Mouse (Mus musculus) mature B cell (primary cell): ENCODE measurements around the gene Spsb2.
"Not testable (repeated sequence)": the region's sequence is repeated elsewhere in the genome, so short reads cannot be mapped to it uniquely, and the experiment has no call there.

ENCODE experiments used
- in situ Hi-C: fragments of 300-500 bp; cut with MboI; formaldehyde crosslinking; loops from 2 replicates; pipeline ENCODE4 v1.14.3; 2019

Gene Spsb2

DNA sequence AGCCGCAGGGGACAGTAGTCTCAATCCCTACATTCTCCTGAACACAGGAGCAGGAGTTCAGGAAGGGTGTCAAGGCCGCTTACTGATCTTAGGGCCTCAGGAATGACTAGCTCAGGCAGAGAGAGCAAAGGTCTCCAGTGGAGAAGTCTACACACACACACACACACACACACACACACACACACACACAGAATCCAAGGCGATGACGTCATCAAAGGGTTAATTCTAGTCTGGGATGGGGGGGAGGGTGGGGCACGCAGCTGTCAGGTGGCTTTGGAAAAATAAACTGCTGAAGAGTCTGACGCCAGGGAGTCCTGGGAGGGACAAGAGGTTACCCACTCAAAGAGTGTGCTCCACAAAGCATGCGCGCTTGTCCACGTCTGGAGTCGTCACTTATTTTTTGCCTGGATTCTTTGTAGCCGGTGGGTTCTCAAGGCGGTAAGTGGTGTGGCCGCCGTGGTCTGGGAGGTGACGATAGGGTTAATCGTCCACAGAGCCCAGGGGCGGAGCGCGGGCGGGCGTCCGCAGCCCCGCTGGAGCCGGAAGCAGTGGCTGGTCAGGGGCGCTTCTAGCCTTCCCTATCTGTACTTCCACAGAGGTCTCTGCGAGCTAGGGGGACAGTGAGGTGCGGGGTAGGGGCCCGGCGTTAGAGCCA is at the start of gene Spsb2:
Gene Spsb2 (plus strand): TSS at position 304 of the 655 bp plus-strand sequence.
- in situ Hi-C loops = no loop called here

- in situ Hi-C loops = no loop called here
Measured at GRCm38 (mm10) chr6:124758849-124759232, 49.6 kb upstream of the Spsb2 start.

GRCm38 (mm10) chr6:124759259-124759658 is 49.2 kb upstream of the Spsb2 start:
- in situ Hi-C loops = no loop called here

DNA sequence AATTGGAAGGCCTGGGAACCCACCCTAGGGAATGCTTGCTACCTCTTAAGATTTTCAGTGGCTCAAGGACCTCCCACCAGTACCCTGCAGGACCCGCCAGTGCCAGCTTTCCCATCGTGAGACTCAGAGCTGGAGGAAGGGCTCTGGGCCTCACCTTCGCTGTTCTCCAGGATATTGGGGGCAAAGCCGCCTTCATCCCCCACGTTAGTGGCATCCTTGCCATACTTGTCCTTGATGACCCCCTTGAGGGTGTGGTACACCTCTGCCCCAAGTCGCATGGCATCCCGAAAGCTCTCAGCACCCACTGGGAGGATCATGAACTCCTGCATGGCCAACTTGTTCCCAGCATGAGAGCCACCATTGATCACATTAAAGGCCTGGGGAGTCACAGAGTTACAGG is 42.5 kb upstream of the Spsb2 start:
- in situ Hi-C loops = no loop called here

- in situ Hi-C loops = no loop called here
Measured at GRCm38 (mm10) chr6:124767536-124767919, 40.9 kb upstream of the Spsb2 start.

GRCm38 (mm10) chr6:124767920-124768703 is 40.3 kb upstream of the Spsb2 start:
- in situ Hi-C loops = no loop called here

DNA sequence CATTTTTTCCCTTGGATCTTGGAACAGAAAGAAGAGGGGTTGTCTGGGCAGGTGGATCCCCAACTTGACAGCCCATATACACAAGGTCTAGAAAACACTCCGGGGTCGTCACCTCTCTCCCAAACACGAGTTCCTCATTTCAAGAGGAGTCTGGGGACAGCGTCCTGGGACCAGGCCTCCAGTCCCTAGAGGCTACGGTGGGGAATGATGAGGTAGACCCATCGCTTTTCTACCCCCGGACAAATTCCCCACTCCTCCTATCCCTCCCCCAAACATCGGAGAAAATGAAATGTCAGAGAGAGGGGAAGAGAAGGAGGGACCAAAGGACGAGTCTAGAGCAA is 39.8 kb upstream of the Spsb2 start:
- in situ Hi-C loops = no loop called here

- in situ Hi-C loops = no loop called here
Measured at GRCm38 (mm10) chr6:124769101-124769765, 39.2 kb upstream of the Spsb2 start, which contains the start of gene Eno2. TSS of gene Eno2 (minus strand) at chr6:124769673.

GRCm38 (mm10) chr6:124770013-124770412 is 38.4 kb upstream of the Spsb2 start:
- in situ Hi-C loops = no loop called here

- in situ Hi-C loops = no loop called here
Measured at GRCm38 (mm10) chr6:124770511-124770910, 38.0 kb upstream of the Spsb2 start.

DNA sequence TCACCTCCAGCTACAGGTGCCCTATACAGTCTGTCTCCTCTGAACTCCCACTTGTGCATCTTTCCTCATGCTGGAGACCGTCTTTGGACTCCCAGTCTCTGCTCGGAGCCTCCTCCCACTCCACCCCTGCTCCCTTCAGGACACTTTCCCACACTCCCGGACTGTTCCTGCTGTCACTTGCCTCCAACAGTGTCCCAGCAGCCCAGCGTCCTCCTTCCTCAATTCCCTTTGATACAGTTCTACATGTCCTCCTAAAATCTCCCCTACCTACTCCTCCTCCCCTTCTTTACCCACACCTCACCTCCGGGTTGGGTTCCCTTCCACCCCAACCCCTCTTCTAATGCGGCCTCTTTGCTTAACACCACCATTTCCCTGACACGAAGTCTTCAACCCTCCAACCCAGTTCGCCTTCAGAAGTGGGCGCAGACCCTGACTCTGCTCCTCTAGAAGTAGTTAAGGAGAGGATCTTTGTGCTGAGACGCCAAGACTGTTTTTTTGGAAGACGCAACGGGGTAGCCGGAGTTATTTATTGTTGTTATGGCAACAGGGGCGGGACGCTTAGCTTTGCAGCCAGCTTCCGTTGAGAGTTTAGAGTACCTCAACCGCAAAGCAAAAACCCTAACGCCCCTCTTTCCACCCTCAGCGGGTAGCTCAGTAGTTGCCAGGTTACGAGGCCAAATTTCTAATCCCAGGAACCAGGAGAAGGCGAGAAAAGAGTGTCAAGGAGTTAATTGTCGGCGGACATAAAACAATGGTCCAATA is 29.1 kb upstream of the Spsb2 start, which contains the start of gene Lrrc23:
Gene Lrrc23 (minus strand): TSS at position 506 of the 762 bp plus-strand sequence.
- in situ Hi-C loops = no loop called here

DNA sequence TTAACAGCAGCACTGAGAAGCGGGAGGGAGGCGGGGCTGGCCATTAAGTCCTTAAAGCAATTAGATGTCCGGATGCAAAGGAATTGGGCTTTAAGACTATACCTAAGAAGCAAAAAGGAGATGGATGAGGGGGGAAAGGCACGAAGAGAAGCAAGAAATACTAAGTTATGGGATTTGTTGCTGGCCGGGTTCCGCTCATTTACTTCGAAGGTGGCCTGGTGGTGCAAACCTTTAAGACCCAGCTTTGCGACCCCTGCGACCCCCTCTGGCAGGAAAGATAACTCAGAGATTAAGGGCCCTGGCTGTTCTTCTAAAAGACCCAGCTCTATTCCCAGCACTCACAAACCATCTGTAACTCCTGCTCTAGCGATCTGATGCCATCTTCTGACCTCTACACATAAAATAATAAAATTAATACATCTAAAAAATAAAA is 28.5 kb upstream of the Spsb2 start:
- in situ Hi-C loops = no loop called here

DNA sequence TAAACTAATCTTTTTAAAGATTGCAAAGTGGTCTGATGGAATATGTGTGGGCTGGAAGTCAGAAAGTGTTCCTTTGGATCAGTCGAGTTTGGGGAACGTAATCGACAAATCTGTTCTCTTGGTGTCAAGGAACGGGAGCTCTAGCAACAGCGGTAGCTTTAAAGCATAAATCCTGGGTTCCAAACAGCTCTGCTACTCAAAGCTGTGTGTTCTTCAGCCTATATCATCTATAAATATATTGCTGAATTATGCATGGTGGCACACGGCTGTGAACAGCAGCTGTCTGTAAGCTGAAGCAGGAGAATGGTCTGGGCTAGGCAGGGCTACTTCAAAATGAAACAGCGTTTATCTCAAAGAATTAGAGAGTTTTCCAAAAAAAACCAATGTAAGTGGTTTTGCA is 27.5 kb upstream of the Spsb2 start:
- in situ Hi-C loops = no loop called here

DNA sequence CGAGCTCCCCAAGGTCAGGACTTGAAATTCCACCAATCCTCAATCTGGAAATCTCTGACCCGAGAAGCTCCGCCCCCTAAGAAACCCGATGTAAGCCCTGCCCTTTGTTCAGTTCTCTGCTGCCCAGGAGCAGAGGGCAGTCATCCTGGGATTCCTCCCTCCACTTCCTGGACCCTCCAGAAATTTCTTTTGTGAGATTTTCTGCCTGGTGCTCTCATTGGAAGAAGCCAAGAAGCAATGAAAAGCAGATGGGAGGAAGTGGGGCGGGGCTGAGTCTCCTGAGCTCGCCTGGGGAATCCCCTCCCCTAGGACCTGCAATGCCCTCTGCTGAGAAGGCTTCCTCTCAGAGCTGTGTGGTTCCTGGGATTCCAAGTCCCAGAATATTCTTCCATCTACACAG is 26.0 kb upstream of the Spsb2 start:
- in situ Hi-C loops = no loop called here

DNA sequence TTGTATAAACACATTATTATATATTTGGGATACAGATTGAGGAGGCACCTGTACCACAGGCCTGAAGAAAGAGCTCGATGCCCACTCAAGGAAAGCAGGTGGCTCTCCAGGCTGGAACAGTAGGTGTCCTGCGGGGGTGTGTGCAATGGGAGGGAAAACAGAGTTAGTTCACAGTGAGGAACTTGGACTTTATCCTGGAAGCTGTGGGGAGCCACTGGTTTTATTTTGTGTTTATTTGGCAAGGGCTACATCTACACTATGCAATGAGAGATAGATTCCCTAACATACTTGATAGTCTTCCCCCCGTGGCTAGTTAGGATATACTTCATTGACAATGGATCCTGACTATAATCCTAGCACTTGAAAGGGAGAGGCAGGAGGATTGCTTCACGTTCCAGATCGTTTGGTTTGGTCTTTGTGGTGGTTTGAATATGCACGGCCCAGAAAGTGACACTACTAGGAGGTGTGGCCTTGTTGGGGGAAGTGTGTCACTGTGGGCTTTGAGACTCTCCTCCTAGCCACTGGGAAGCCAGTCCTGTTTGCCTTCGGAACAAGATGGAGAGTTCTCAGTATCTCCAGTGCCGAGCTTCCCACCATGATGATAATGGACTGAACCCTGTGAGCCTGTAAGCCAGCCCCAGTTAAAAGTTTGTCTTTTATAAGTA is 21.6 kb upstream of the Spsb2 start:
- in situ Hi-C loops = no loop called here

DNA sequence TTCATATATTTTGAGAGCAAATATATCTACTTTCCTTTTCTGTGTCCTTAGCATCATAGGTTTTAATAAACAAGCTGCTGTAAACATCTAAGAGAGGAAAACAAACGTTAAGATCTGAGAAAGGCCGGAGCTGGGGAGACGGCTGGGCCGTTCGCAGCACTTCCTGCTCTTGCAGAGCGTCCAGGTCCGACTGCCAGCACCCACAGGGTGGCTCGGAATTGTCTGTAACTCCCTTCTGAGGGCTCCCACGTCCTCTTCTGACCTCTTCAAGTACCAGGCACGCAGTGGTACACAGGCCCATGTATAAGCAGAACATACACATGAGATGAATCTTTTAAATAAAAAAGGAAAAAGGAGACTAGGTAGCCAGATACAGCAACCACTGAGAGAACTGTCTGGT is 20.7 kb upstream of the Spsb2 start:
- in situ Hi-C loops = no loop called here

DNA sequence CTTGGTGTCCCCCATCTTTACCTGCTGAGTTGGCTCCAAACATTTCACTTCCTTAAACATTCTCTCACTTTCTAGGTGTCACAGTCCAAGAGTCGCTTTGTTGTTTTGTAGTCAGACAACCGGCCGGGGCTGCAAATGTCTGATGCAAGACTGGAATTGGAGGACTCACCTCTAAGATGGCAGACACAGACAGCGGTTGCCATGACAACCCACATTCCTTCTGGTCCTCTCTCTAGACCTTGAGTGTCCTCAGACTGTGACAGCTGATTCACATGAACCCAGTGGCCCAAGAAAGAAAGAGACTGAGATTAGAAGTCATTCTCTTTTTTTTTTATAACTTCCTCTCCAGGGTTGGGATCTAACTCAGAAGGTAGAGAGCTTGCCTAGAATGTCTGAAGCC is 18.9 kb upstream of the Spsb2 start:
- in situ Hi-C loops = no loop called here

GRCm38 (mm10) chr6:124790121-124790520 is 18.3 kb upstream of the Spsb2 start:
- in situ Hi-C loops = no loop called here

GRCm38 (mm10) chr6:124791911-124792310 is 16.6 kb upstream of the Spsb2 start:
- in situ Hi-C loops = no loop called here

- in situ Hi-C loops = no loop called here
Measured at GRCm38 (mm10) chr6:124795781-124796180, 12.7 kb upstream of the Spsb2 start.

DNA sequence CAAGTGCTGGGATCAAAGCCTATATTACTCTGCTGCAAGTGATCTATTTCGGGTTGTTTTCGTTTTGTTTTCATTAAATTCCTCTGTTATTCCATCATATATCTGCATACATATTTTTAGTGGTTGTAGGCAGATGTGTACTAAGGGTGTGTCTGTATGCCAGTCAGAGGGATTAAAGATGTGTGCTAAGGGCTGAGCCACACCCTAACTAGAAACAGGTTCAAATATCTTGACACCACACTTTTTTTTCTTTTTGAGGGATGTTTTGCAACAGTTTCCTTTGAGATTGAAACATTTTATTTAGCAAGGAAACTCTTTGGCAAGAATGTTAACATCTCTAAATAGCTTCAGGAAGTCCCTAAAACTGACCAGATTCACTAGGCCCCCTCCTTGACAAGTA is 12.3 kb upstream of the Spsb2 start:
- in situ Hi-C loops = no loop called here

DNA sequence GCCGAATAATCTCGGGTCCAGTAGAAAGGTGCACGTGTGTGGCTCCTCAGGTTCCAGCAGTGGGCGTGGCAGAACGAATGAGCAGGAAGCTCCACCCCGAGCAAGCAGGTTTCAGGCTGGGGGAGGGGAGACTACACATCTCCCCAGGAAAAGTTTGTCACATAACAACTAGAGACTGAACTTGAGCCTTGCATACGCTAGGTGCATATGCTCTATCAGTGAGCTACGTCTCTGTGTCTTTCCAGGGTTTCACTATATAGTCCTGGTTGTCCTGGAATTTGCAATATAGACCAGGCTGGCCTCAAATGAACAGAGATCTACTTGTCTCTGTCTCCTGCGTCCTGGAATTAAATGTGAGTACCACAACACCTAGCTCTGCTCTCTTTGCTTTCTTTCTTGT is 6.1 kb upstream of the Spsb2 start:
- in situ Hi-C loops = not testable (repeated sequence)
